Mouse (Mus musculus): ENCODE results near the gene Gm21958.
"Not testable (repeated sequence)": the region's sequence is repeated elsewhere in the genome, so short reads cannot be mapped to it uniquely, and the experiment has no call there.

Gene Gm21958

GRCm38 (mm10) chr3:54723741-54724500 is 9.8 kb upstream of the Gm21958 start:
- DNase-seq (ENCODE audit: low spot score in 2 of 2), result no peak

GRCm38 (mm10) chr3:54718947-54719346 is 4.8 kb upstream of the Gm21958 start:
- DNase-seq (ENCODE audit: low spot score in 2 of 2), result no peak

GRCm38 (mm10) chr3:54717348-54717747 is 3.2 kb upstream of the Gm21958 start:
- no peak for DNase-seq (ENCODE audit: low spot score in 2 of 2)

GRCm38 (mm10) chr3:54715461-54715860 is 1.3 kb upstream of the Gm21958 start:
- DNase-seq (ENCODE audit: low spot score in 2 of 2), result peak; percentile 46 to 57

- DNase-seq (ENCODE audit: low spot score in 2 of 2), result no peak
Observed at GRCm38 (mm10) chr3:54708972-54709371, 5.2 kb downstream of the Gm21958 start.

GRCm38 (mm10) chr3:54704106-54704505 is 10.0 kb downstream of the Gm21958 start:
- DNase-seq (ENCODE audit: low spot score in 2 of 2), result not testable (repeated sequence)

- DNase-seq (ENCODE audit: low spot score in 2 of 2), result no peak
Observed at GRCm38 (mm10) chr3:54699759-54700301, 14.3 kb downstream of the Gm21958 start.

GRCm38 (mm10) chr3:54693056-54693415 is 21.1 kb downstream of the Gm21958 start:
- no peak for DNase-seq (ENCODE audit: low spot score in 2 of 2)

- DNase-seq (ENCODE audit: low spot score in 2 of 2), result peak; percentile 91 to 93
Observed at GRCm38 (mm10) chr3:54692202-54693055, 21.7 kb downstream of the Gm21958 start, which contains the start of gene Supt20. Gene Supt20 (plus strand): TSS chr3:54692807.

GRCm38 (mm10) chr3:54689091-54689490 is 25.1 kb downstream of the Gm21958 start:
- DNase-seq (ENCODE audit: low spot score in 2 of 2), result no peak

GRCm38 (mm10) chr3:54687245-54687644 is 26.9 kb downstream of the Gm21958 start:
- DNase-seq (ENCODE audit: low spot score in 2 of 2), result no peak

- DNase-seq (ENCODE audit: low spot score in 2 of 2), result no peak
Observed at GRCm38 (mm10) chr3:54685202-54685601, 29.0 kb downstream of the Gm21958 start.

- no peak for DNase-seq (ENCODE audit: low spot score in 2 of 2)
Observed at GRCm38 (mm10) chr3:54681310-54682204, 32.6 kb downstream of the Gm21958 start.

- DNase-seq (ENCODE audit: low spot score in 2 of 2), result no peak
Observed at GRCm38 (mm10) chr3:54676818-54677217, 37.3 kb downstream of the Gm21958 start.

- peak; percentile 49 to 66 for DNase-seq (ENCODE audit: low spot score in 2 of 2)
Observed at GRCm38 (mm10) chr3:54672557-54673529, 41.3 kb downstream of the Gm21958 start.

GRCm38 (mm10) chr3:54672111-54672510 is 42.0 kb downstream of the Gm21958 start:
- no peak for DNase-seq (ENCODE audit: low spot score in 2 of 2)

- no peak for DNase-seq (ENCODE audit: low spot score in 2 of 2)
Observed at GRCm38 (mm10) chr3:54669559-54669958, 44.6 kb downstream of the Gm21958 start.

- DNase-seq (ENCODE audit: low spot score in 2 of 2), result no peak
Observed at GRCm38 (mm10) chr3:54668722-54669121, 45.4 kb downstream of the Gm21958 start.

- DNase-seq (ENCODE audit: low spot score in 2 of 2), result no peak
Observed at GRCm38 (mm10) chr3:54668141-54668540, 46.0 kb downstream of the Gm21958 start.
